Mouse (Mus musculus) forebrain, embryonic 11.5 days (tissue): ENCODE data around the gene Slc35f1. TPM values are rescaled to one million over a fixed set of nuclear protein-coding genes. Genes with fewer than 3 reads are reported as not detected.

ENCODE experiments used
- ATAC-seq: fragments of 200-750 bp; cut with Nextera tagmentation; replicated peaks from 2 replicates; pipeline ENCODE4 v1.8.0; 2017; ENCODE audit warnings: moderate TSS enrichment; ENCODE audit not compliant: low FRiP score
- DNase-seq: peaks from one replicate; pipeline ENCODE4 v3.0.0-alpha.2; 2017; ENCODE audit warnings: low spot score
- H3K27ac ChIP-seq: fragments of 300-500 bp; sonication (generic); 2 replicates; pipeline ENCODE4 v1.5.1; 2014; ENCODE audit warnings: low read depth, low read length
- H3K27me3 ChIP-seq: fragments of 300-500 bp; sonication (generic); 2 replicates; pipeline ENCODE4 v1.6.1; 2014; ENCODE audit warnings: mild to moderate bottlenecking, low read length, mixed read lengths; ENCODE audit not compliant: control insufficient read depth, insufficient read depth
- H3K36me3 ChIP-seq: fragments of 300-500 bp; sonication (generic); 2 replicates; pipeline ENCODE4 v1.6.1; 2014; ENCODE audit warnings: mild to moderate bottlenecking, low read length, moderate library complexity, mixed read lengths; ENCODE audit not compliant: control insufficient read depth, insufficient read depth
- H3K4me1 ChIP-seq: fragments of 300-500 bp; sonication (generic); replicated peaks from 2 replicates; pipeline ENCODE4 v1.6.1; 2014; ENCODE audit warnings: low read length, mixed read lengths; ENCODE audit not compliant: control insufficient read depth, insufficient read depth
- H3K4me2 ChIP-seq: fragments of 300-500 bp; sonication (generic); 2 replicates; pipeline ENCODE4 v1.6.1; 2014; ENCODE audit warnings: low read depth, mild to moderate bottlenecking, low read length, moderate library complexity, mixed read lengths; ENCODE audit not compliant: severe bottlenecking
- H3K4me3 ChIP-seq: fragments of 300-500 bp; sonication (generic); 2 replicates; pipeline ENCODE4 v1.5.1; 2014; ENCODE audit warnings: low read depth, low read length
- H3K9ac ChIP-seq: fragments of 300-500 bp; sonication (generic); 2 replicates; pipeline ENCODE4 v1.6.1; 2014; ENCODE audit warnings: low read length
- H3K9me3 ChIP-seq: fragments of 300-500 bp; sonication (generic); 2 replicates; pipeline ENCODE4 v1.6.1; 2016; ENCODE audit warnings: low read length, mixed read lengths; ENCODE audit not compliant: control insufficient read depth
- WGBS: fragments of 180-500 bp; shearing (Covaris S2); extraction: QIAGEN DNeasy Blood & Tissue Kit; methylation state at CpG from one replicate; pipeline ENCODE4 v1.1.7; 2014; 5-methylcytosine and 5-hydroxymethylcytosine counted together
- polyA plus RNA-seq: library from polyadenylated mRNA; unstranded; fragments of >200 nt; fragmentation: Nextera tagmentation; extraction: Ambion mirVana; gene quantifications from 2 replicates; pipeline ENCODE4 v1.2.1, GENCODE M21; 2014

Gene Slc35f1
- polyA plus RNA-seq, 1 experiment from 2014 or later: 28.2 TPM

DNA sequence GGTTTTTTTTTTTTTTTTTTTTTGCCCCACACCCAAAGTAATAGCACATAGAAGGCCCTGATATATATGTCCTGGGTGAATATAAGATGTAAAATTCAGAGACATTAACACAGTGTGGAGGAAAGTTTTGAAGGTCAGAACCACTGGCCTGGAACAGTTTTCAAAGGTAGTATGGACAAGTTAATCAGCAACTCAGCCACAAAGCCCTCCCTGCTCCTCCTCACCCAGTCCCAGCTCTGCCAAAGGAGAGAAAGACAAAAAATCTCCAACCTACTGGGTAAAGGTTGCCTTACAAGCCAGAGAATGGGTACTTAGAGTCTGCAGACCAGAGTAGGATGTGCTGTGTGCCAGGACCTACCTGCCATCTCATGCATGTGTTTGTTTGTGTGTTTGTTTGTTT, 372.4 kb downstream of the Slc35f1 start:
- no peak for ATAC-seq

DNA sequence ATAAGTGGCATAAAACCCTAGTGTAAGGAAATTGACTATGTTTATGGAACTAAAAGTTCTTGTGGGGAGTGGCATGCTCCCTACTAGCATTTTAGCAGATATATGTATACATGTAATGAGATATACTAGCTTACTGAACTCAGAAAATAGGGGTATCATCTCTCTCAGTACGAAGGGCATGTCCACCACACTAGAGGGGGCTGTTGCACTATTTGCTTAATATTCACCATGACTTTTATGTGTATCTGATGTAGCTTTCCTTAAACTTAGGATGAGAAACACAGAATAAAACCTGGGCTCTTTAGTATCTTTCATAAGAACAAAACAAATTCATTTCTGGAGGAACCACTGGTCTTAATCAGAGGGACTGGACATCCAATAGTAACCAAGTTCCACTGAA, 397.5 kb downstream of the Slc35f1 start:
- H3K9me3 ChIP-seq: no peaks in the 10 kb centered on the region
- H3K36me3 ChIP-seq: no peaks in the 10 kb centered on the region
- WGBS: 91% methylated on average over 1 of the region's 1 CpGs
- ATAC-seq (no peak), DNase-seq (no peak)
- H3K4me3 ChIP-seq: no peak overlapping the region
- no peak overlapping the region for H3K4me2 ChIP-seq
- H3K9ac ChIP-seq: no peak overlapping the region
- no peak overlapping the region for H3K27ac ChIP-seq
- no peaks in the 10 kb centered on the region for H3K27me3 ChIP-seq
- no peaks in the 10 kb centered on the region for H3K4me1 ChIP-seq

More for the DNA sequence above, 372.4 kb downstream of the Slc35f1 start:
- Histone ChIP-seq H3K9ac (no peak overlapping the region), H3K27ac (no peak overlapping the region), H3K36me3 (no peaks in the 10 kb centered on the region), H3K4me3 (no peak overlapping the region), H3K27me3 (no peaks in the 10 kb centered on the region), H3K9me3 (no peaks in the 10 kb centered on the region), H3K4me2 (no peak overlapping the region), H3K4me1 (no peaks in the 10 kb centered on the region)
- no peak for DNase-seq

DNA sequence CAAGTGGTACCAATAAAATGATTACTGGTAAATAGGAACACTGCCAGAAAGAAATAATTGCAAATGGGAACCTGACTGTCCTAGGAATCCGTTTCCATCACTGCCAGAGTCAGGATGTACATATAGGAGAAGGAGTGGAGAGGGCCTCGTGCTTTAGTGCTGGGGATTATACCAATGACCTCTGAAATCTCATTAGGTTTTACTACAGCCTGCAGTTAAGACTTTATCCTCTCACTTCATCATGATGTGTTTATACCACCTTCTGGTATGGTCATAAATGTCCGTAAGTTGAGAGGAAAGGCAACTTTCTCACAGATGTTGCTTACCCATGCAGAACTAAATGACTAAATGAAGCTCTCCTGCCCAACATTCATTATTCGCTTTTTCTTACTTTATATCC, 401.2 kb downstream of the Slc35f1 start:
- 81% methylated on average over 4 of the region's 4 CpGs for WGBS
- no peaks in the 10 kb centered on the region for H3K4me1 ChIP-seq
- H3K4me2 ChIP-seq: no peak overlapping the region
- H3K27me3 ChIP-seq: no peaks in the 10 kb centered on the region
- H3K4me3 ChIP-seq: no peak overlapping the region
- no peak overlapping the region for H3K9ac ChIP-seq
- H3K27ac ChIP-seq: no peak overlapping the region
- no peak for DNase-seq
- H3K36me3 ChIP-seq: no peaks in the 10 kb centered on the region
- H3K9me3 ChIP-seq: no peaks in the 10 kb centered on the region
- ATAC-seq: no peak

DNA sequence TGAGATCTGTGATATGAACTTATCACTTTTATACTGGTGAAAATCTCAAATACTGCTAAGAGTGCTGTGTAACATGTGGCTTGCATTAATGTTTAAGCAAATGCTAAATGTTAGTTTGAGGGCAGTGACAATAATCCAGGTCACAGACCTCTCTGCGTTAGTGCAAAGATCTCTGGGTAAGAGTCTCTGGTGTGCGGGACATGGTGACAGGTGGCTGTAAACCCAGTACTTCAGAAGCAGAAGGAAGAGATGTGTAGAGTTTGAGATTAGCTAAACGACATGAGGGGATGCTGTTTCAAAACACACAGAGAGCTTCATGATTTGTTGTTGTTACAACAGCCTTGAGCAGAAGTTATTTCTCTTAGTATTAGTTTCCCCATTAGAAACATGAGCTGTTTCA, 406.1 kb downstream of the Slc35f1 start:
- Histone ChIP-seq H3K4me3 (no peak overlapping the region), H3K9ac (no peak overlapping the region), H3K4me1 (no peaks in the 10 kb centered on the region), H3K27me3 (no peaks in the 10 kb centered on the region), H3K36me3 (no peaks in the 10 kb centered on the region), H3K4me2 (no peak overlapping the region), H3K9me3 (no peaks in the 10 kb centered on the region), H3K27ac (no peak overlapping the region)
- DNase-seq (no peak), ATAC-seq (no peak)
- 76% methylated on average over 3 of the region's 3 CpGs for whole genome bisulfite sequencing

DNA sequence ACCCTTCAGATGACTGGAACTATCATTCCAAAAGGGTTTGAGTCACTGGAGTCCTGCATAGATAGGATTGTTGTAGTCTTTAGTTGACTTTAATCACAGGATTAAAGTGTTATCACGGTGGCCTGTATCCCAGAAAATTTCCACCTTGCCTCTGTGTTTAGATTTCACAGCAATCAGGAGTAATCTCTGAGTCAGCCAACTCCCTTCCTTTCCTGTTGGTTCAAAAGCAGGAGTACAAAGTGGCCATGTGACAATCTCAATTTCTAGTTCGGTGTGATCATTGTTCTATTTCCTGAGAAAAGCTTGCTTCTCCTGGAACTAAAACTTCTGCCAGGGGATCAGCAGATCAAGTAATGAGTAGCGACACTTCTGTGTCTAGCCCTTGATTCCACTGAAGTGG, 410.5 kb downstream of the Slc35f1 start:
- H3K4me3 ChIP-seq: no peak overlapping the region
- no peak overlapping the region for H3K9ac ChIP-seq
- WGBS: 89% methylated on average over 3 of the region's 3 CpGs

DNA sequence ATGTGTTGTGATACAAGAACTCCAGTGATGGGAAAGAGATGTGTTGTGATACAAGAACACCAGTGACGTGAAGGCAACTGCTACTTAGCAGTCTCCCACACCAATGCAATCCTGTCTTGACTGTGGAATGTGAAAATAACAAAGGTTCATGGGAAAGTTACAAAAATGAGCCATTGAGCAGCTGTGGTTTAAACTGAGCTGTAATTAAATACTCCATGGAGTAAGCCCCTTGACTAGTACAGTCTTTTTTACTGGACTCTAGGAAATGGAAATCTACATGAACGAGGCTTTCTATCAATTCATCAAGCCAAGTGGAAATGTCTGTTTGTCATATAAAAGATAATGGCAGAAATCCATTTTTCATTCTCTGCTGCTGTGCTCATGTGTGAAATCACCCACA, 411.1 kb downstream of the Slc35f1 start:
- Histone ChIP-seq H3K4me3 (no peak overlapping the region), H3K4me1 (no peaks in the 10 kb centered on the region), H3K27ac (no peak overlapping the region), H3K9ac (no peak overlapping the region), H3K4me2 (no peak overlapping the region), H3K9me3 (no peaks in the 10 kb centered on the region), H3K27me3 (no peaks in the 10 kb centered on the region), H3K36me3 (no peaks in the 10 kb centered on the region)
- no peak for ATAC-seq
- no peak for DNase-seq
- 81% methylated on average over 2 of the region's 2 CpGs for WGBS

More for the DNA sequence above, 410.5 kb downstream of the Slc35f1 start:
- DNase-seq (no peak), ATAC-seq (no peak)
- Histone ChIP-seq H3K27ac (no peak overlapping the region), H3K9me3 (no peaks in the 10 kb centered on the region), H3K4me1 (no peaks in the 10 kb centered on the region), H3K27me3 (no peaks in the 10 kb centered on the region), H3K4me2 (no peak overlapping the region), H3K36me3 (no peaks in the 10 kb centered on the region)

DNA sequence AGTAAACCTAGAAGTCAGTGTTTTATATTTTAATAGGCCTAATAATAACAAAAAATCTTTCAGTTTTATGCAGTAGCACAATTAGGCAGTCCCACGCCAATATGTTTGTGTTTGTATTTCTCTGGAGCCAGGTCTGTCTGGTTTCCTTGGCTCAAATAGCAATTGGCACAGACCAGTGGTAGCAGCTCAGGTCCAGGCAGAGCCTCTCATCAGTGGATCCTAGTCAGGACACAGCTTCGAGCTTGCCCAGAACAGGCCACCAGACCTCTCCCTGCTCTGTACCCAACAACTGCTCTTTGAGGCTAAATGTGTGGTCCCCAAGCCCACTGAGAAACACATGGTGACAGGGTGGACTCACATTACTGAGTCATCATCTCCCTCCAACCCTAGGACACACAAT, 412.1 kb downstream of the Slc35f1 start:
- Histone ChIP-seq H3K9ac (no peak overlapping the region), H3K27me3 (no peaks in the 10 kb centered on the region), H3K9me3 (no peaks in the 10 kb centered on the region), H3K36me3 (no peaks in the 10 kb centered on the region), H3K4me1 (no peaks in the 10 kb centered on the region), H3K27ac (no peak overlapping the region), H3K4me2 (no peak overlapping the region), H3K4me3 (no peak overlapping the region)
- no peak for DNase-seq
- ATAC-seq: no peak
- 84% methylated on average over 2 of the region's 2 CpGs for WGBS

DNA sequence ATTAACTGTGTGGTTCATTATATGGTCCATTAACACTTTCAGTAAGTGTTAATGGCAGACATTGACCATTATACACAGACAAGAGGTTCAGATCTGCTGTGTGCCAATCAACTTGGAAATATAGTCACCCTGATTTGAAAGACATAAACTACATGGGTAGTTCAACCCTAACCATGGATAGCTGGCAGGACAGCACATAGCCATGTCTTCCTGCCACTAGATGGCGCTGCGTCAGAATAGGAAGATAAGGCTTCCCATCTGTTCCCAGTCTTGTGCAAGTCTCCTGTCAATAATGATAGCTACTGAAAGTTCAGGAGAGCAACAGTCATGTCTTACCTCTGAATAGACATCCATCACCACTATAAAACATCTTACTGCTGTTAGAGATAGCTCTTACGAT, 424.7 kb downstream of the Slc35f1 start:
- H3K9me3 ChIP-seq: no peaks in the 10 kb centered on the region
- no peaks in the 10 kb centered on the region for H3K36me3 ChIP-seq
- H3K4me3 ChIP-seq: no peak overlapping the region
- no peak overlapping the region for H3K9ac ChIP-seq
- H3K4me1 ChIP-seq: no peaks in the 10 kb centered on the region
- peak; percentile 60 for DNase-seq
- no peak overlapping the region for H3K4me2 ChIP-seq
- no peak overlapping the region for H3K27ac ChIP-seq
- ATAC-seq: peak; percentile 44; the same call in 1 of the 2 replicates
- WGBS: 27% methylated on average over 3 of the region's 3 CpGs
- no peaks in the 10 kb centered on the region for H3K27me3 ChIP-seq

DNA sequence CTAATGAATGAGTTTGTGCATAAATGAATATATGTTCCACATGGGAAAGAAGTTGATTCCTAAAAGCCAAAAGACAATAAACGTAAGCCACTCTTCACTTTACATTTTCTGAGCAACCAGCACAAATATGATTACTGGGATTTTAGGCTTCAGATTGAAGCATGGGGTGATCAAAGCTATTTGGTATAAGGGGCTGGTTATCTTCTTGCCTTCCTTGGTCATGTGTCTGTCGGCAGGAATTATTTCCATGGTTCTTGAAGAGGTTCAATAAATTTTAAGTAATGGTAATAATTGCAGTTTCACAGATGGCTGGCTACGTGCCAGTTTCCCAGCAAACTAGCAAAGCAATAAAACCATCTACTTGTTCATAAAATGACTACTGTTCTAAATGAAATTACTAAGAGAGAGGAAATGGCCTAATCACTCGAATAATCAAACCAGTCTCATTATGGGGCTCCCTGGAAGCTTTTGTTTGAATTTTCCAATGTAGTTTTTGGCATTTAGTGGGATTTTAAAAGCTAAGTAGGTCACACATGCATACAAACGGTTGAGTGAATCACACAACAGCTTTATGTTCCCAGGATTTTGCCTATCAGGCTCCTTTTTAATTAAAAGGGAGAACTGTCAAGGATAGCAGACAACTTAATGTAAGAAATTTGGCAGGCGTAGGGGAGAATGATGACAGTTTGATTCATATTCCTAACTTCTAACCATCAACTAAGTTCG, 425.5 kb downstream of the Slc35f1 start:
- ATAC-seq (no peak), DNase-seq (no peak)
- Histone ChIP-seq H3K4me2 (no peak overlapping the region), H3K36me3 (no peaks in the 10 kb centered on the region), H3K9ac (no peak overlapping the region), H3K9me3 (no peaks in the 10 kb centered on the region), H3K4me3 (no peak overlapping the region), H3K27ac (no peak overlapping the region), H3K4me1 (no peaks in the 10 kb centered on the region), H3K27me3 (no peaks in the 10 kb centered on the region)
- 81% methylated on average over 7 of the region's 7 CpGs for WGBS
